Mouse (Mus musculus) brain, embryonic 14.5 days (tissue): ENCODE measurements around the gene Hist1h1e. TPM values are rescaled to one million over a fixed set of nuclear protein-coding genes. Genes with fewer than 3 reads are reported as not detected.

Source experiments
- DNase-seq: peaks from one replicate; pipeline ENCODE4 v3.0.0-alpha.2; 2011; ENCODE audit warnings: low read depth
- CTCF ChIP-seq: fragments of 200-500 bp; IDR thresholded peaks from 2 replicates; pipeline ENCODE4 v1.5.1; 2012; ENCODE audit warnings: inconsistent platforms, mild to moderate bottlenecking, moderate library complexity, borderline replicate concordance; ENCODE audit not compliant: insufficient read depth, insufficient read length; ENCODE audit errors: extremely low read depth
- POLR2A ChIP-seq: fragments of 200-500 bp; IDR thresholded peaks from 2 replicates; pipeline ENCODE4 v1.6.1; 2012; ENCODE audit warnings: mild to moderate bottlenecking, inconsistent platforms, borderline replicate concordance; ENCODE audit not compliant: poor library complexity, insufficient read depth, insufficient read length, severe bottlenecking; ENCODE audit errors: extremely low read depth
- polyA plus RNA-seq: library from polyadenylated mRNA; depleted of rRNA; stranded (reverse); fragments of >200 nt; gene quantifications from 2 replicates; pipeline ENCODE4 v1.2.3, GENCODE M21; 2012; rRNA removed

The Hist1h1e gene
- polyA plus RNA-seq, 1 experiment: 7.8 TPM

DNA sequence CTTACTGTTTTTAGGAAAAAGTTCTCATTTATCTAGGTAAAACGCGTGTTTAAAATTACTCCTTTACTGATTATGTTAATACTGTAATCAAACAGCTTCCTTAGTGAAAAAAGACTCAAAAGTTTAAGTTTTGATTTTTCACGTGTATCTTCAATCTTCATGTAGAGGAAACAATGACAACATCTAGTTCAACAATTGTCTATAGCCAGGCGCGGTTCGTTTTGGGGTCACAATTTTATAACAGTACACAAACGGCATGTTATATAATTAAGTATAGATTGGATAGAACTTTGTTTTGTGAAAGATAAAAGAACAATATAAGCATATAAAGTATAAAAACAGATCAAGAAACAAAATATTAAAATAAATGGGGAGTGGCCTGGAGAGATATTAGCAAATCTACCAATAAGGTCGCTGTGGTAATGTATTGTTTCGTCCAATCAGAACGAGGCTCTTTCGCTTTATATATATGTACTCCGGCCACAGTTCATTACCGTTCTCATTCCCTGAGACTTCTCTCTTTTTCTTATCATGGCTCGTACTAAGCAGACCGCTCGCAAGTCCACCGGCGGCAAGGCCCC is 47.0 kb downstream of the Hist1h1e start, which contains the start of gene Hist1h3d:
TSS of gene Hist1h3d (plus strand) at position 493 of the 581 bp plus-strand sequence.
- peak; percentile 96 for DNase-seq
- no peak for TF ChIP-seq CTCF
- no peak for TF ChIP-seq POLR2A

DNA sequence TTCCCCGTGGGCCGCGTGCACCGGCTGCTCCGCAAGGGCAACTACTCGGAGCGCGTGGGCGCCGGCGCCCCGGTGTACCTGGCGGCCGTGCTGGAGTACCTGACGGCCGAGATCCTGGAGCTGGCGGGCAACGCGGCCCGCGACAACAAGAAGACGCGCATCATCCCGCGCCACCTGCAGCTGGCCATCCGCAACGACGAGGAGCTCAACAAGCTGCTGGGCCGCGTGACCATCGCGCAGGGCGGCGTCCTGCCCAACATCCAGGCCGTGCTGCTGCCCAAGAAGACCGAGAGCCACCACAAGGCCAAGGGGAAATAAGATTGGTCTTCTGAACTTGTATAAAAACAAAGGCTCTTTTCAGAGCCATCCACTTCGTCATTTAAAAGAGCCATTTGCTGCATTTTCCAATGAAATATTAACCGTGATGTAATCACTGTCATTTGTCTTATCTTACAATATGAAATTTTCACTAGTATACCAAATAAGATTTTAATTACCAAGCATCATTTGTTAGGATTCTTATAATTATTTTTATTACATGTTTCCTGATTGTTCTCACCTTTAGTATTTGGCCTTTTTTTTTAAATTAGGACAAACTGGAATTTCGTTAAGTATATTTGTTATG is 47.7 kb downstream of the Hist1h1e start:
- DNase-seq: peak; percentile 40

DNA sequence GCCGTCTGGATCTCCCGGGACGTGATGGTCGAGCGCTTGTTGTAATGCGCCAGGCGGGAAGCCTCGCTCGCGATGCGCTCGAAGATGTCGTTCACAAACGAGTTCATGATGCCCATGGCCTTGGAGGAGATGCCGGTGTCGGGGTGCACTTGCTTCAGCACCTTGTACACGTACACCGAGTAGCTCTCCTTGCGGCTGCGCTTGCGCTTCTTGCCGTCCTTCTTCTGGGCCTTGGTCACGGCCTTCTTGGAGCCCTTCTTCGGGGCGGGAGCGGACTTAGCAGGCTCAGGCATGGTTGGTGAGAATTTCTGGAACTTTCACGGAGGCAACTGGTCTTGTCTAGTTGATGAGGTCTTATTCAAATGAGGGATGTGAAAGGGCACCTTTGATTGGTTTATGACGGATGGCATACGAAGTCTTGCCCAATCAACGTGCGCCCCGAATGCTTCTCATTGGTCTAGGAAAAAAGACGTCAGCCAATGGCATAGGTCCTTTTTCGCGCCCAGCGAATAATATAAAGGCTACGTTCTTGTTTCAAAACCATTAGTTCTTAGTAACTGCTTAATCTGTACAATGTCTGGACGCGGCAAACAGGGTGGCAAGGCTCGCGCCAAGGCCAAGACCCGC is 48.3 kb downstream of the Hist1h1e start, which contains the start of the genes Hist1h2bf and Hist1h2ad:
TSS of gene Hist1h2bf (minus strand) at position 299 of the 627 bp plus-strand sequence.
TSS of gene Hist1h2ad (plus strand) at position 484 of the 627 bp plus-strand sequence.
- peak; percentile 100 for DNase-seq

DNA sequence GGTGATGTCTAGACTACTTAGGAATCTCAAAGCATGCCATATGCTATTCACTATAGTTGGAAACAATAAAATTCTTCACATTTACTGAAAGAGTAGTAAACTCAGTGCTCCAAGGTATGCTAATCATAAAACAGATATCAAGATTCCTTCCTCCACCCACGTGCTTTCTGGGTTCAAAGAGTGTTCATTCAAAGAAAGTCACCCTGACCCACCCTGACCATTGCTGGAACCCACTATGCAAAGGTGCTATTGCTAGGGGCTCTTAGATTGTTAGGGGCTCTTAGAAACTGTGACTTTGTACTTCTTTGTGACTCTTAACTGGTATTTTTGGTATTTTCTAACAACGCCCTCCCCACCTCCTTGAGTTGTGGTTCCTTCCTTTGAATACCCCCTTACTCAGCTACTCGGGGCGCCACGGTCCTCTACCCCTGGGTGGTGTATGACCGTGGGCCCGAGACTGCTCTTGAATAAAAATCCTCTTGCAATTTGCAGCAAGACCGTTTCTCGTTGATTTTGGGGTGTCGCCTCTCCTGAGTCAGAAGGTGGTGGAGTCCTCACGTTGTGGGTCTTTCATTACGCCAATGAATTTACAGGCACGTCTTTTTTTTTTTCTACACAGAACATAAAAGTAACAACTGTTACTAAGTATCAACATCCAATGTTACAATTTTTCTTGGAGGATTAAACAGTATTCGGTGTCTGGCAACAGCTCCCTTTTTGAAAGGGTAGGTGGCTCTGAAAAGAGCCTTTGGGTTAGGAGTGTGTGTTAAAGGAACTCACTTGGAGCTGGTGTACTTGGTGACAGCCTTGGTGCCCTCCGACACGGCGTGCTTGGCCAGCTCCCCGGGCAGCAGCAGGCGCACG is 49.1 kb downstream of the Hist1h1e start:
- DNase-seq: peak; percentile 20

DNA sequence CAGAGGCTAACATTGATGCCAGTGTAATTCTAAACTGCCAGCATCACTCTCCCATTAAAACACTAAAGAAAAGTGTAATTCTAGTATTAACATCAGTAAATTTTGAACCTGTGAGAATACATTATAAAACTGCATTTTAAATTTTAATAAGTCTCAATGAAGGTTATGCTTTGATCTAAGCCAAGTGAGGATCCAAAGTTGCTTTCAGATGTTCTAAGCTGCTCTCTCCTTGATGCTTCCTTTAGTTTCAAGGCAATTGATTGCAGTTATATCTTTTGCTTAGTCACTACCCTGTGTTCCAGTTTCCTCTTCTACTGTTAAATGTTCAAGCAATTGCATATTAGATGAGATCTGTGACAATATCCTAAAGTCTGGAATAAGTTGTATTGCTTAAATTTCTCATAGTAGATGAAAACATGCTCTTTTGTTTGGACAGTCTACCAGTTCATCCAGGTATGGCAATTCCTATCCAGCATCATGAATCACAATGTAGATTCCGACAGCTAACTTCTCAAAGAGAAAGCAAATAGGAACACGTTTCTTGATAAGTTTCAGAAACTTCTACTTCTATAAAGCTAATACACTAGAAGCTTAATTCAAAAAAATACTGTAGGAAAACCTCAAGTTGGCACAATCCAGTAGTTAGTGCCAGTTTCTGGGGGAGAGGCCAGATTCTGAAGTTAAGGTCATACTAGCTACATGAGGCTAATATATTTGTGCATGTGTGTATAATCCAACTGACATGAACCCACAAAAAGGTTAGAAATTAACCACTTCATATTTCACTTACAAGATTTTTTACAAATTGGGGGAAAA is 49.9 kb downstream of the Hist1h1e start:
- TF ChIP-seq POLR2A: no peak
- no peak for TF ChIP-seq CTCF
- peak; percentile 25 for DNase-seq

DNA sequence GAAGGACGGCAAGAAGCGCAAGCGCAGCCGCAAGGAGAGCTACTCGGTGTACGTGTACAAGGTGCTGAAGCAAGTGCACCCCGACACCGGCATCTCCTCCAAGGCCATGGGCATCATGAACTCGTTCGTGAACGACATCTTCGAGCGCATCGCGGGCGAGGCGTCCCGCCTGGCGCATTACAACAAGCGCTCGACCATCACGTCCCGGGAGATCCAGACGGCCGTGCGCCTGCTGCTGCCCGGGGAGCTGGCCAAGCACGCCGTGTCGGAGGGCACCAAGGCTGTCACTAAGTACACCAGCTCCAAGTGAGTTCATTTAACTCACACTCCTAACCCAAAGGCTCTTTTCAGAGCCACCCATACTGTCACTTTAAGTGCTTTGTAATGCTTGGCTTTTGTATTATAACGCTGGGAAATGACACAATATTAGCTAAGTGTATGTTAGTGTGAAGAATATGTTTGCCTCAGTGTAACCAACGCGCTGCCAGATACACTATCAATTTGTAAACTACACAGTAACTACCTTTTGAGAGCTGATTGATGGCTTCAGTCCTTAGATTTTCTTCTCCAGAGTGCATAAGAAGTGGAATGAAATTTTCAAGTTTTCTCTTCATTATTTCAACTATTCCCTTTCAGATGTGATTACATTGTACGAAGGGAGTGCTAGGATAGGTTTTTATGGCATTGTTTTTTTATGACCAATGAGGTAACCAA is 50.7 kb downstream of the Hist1h1e start:
- peak; percentile 53 for DNase-seq

DNA sequence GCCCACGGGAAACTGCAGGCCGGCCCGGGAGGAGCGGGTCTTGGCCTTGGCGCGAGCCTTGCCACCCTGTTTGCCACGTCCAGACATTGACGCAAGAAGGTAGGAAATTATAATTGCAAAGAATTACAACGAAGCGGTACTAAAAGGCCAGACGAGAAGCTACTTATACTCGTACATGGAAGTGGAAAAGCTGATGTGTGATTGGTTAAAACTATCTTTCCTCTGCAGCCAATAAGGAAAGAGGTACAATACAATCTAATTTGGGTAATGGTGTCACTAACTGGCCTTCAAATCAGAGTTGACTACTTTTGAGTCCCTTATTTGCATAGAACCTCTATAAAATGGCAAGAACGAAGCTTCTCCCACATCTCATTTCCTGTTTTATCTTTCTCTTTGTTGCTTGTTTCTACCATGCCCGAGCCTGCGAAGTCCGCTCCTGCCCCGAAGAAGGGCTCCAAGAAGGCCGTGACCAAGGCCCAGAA is 51.3 kb downstream of the Hist1h1e start, which contains the start of the genes Hist1h2ae and Hist1h2bg:
TSS of gene Hist1h2ae (minus strand) at position 199 of the 482 bp plus-strand sequence.
TSS of gene Hist1h2bg (plus strand) at position 375 of the 482 bp plus-strand sequence.
- TF ChIP-seq CTCF: no peak
- no peak for TF ChIP-seq POLR2A
- peak; percentile 99 for DNase-seq

Other genes starting within 250 kb of the Hist1h1e start
- gene Abt1, start 198.7 kb downstream of the Hist1h1e start, polyA plus RNA-seq: 7.2 and 8.3 TPM in 2 replicates
- 0.05 and 0.12 TPM in 2 replicates for gene Btn1a1, start 156.7 kb downstream of the Hist1h1e start, polyA plus RNA-seq
- gene Btn2a2, start 133.7 kb downstream of the Hist1h1e start, polyA plus RNA-seq: 0.03 and 0.11 TPM in 2 replicates
- 23.3 and 31.7 TPM in 2 replicates for gene Hist1h4h, start 91.5 kb downstream of the Hist1h1e start, polyA plus RNA-seq
- gene Hist1h2af, start 88.7 kb downstream of the Hist1h1e start, polyA plus RNA-seq: 474 and 536 TPM in 2 replicates
- gene Hist1h3g, start 87.1 kb downstream of the Hist1h1e start, polyA plus RNA-seq: 25.5 and 42.1 TPM in 2 replicates
- 4.4 and 4.7 TPM in 2 replicates for gene Hist1h2bh, start 79.2 kb downstream of the Hist1h1e start, polyA plus RNA-seq
- 4.5 and 5.5 TPM in 2 replicates for gene Hist1h3f, start 78.5 kb downstream of the Hist1h1e start, polyA plus RNA-seq
- gene Hist1h4f, start 70.9 kb downstream of the Hist1h1e start, polyA plus RNA-seq: 17.2 and 25.6 TPM in 2 replicates
- gene Hist1h1d, start 69.3 kb downstream of the Hist1h1e start, polyA plus RNA-seq: 0.39 and 0.51 TPM in 2 replicates
- 34.2 and 40.6 TPM in 2 replicates for gene Hist1h3e, start 60.2 kb downstream of the Hist1h1e start, polyA plus RNA-seq
- 17.9 and 18.0 TPM in 2 replicates for gene Hist1h2ae, start 51.3 kb downstream of the Hist1h1e start, polyA plus RNA-seq
- gene Hist1h2bg, start 51.2 kb downstream of the Hist1h1e start, polyA plus RNA-seq: 44.4 and 68.0 TPM in 2 replicates
- gene Hist1h2bf, start 48.4 kb downstream of the Hist1h1e start, polyA plus RNA-seq: 15.0 and 21.6 TPM in 2 replicates
- gene Hist1h2ad, start 48.2 kb downstream of the Hist1h1e start, polyA plus RNA-seq: 7.2 and 13.6 TPM in 2 replicates
- gene Hist1h3d, start 46.8 kb downstream of the Hist1h1e start, polyA plus RNA-seq: 21.8 and 24.7 TPM in 2 replicates
- 6.5 and 18.7 TPM in 2 replicates for gene Hist1h4d, start 41.0 kb downstream of the Hist1h1e start, polyA plus RNA-seq
- gene Hist1h2be, start 1.4 kb downstream of the Hist1h1e start, polyA plus RNA-seq: 3.5 TPM in 2 replicates
- 1.7 and 1.8 TPM in 2 replicates for gene Hist1h2ac, start 61.4 kb upstream of the Hist1h1e start, polyA plus RNA-seq
- gene Hist1h2bc, start 61.6 kb upstream of the Hist1h1e start, polyA plus RNA-seq: 32.0 and 48.5 TPM in 2 replicates
- 0.08 TPM in 1 of 2 replicates, not detected in the other for gene Hist1h1t, start 73.3 kb upstream of the Hist1h1e start, polyA plus RNA-seq
- 4.6 and 11.6 TPM in 2 replicates for gene Hist1h4c, start 75.9 kb upstream of the Hist1h1e start, polyA plus RNA-seq
- 1.7 and 2.3 TPM in 2 replicates for gene Hfe, start 88.3 kb upstream of the Hist1h1e start, polyA plus RNA-seq
- 12.1 and 16.0 TPM in 2 replicates for gene Hist1h1c, start 116.2 kb upstream of the Hist1h1e start, polyA plus RNA-seq
- gene Hist1h3c, start 123.0 kb upstream of the Hist1h1e start, polyA plus RNA-seq: 30.4 and 54.0 TPM in 2 replicates
- 11.1 and 17.5 TPM in 2 replicates for gene Hist1h2bb, start 124.2 kb upstream of the Hist1h1e start, polyA plus RNA-seq
- gene Hist1h2ab, start 128.6 kb upstream of the Hist1h1e start, polyA plus RNA-seq: 34.0 and 49.9 TPM in 2 replicates
- 49.2 and 55.6 TPM in 2 replicates for gene Hist1h3b, start 129.7 kb upstream of the Hist1h1e start, polyA plus RNA-seq
- gene Hist1h4b, start 134.5 kb upstream of the Hist1h1e start, polyA plus RNA-seq: 17.9 and 20.4 TPM in 2 replicates
- gene Hist1h4a, start 138.7 kb upstream of the Hist1h1e start, polyA plus RNA-seq: 11.6 and 33.9 TPM in 2 replicates
- gene Hist1h3a, start 139.8 kb upstream of the Hist1h1e start, polyA plus RNA-seq: 22.8 and 41.9 TPM in 2 replicates
- 3.8 and 4.0 TPM in 2 replicates for gene Hist1h1a, start 141.1 kb upstream of the Hist1h1e start, polyA plus RNA-seq
- not detected in 2 replicates for gene Trim38, start 147.4 kb upstream of the Hist1h1e start, polyA plus RNA-seq
- gene Slc17a2, start 184.4 kb upstream of the Hist1h1e start, polyA plus RNA-seq: not detected in 2 replicates
- gene Slc17a3, start 216.9 kb upstream of the Hist1h1e start, polyA plus RNA-seq: not detected in 2 replicates
- gene Slc17a1, start 245.2 kb upstream of the Hist1h1e start, polyA plus RNA-seq: not detected in 2 replicates